Mouse (Mus musculus) kidney, postnatal 0 days (tissue): ENCODE results near the gene C130050O18Rik. TPM values are rescaled to one million over a fixed set of nuclear protein-coding genes. Genes with fewer than 3 reads are reported as not detected.

Source experiments
- ATAC-seq: fragments of 200-750 bp; cut with Nextera tagmentation; replicated peaks from 2 replicates; pipeline ENCODE4 v1.8.0; 2017; ENCODE audit warnings: low read depth, moderate number of reproducible peaks, moderate TSS enrichment, moderate library complexity; ENCODE audit not compliant: low FRiP score
- DNase-seq: peaks from one replicate; pipeline ENCODE4 v3.0.0-alpha.2; 2016; ENCODE audit warnings: low spot score
- H3K27ac ChIP-seq: fragments of 300-500 bp; sonication (generic); 2 replicates; pipeline ENCODE4 v1.5.1; 2014; ENCODE audit warnings: mild to moderate bottlenecking
- H3K27me3 ChIP-seq: fragments of 300-500 bp; sonication (generic); 2 replicates; pipeline ENCODE4 v1.6.1; 2014; ENCODE audit warnings: low read length, mixed read lengths; ENCODE audit not compliant: insufficient read depth
- H3K36me3 ChIP-seq: fragments of 300-500 bp; sonication (generic); 2 replicates; pipeline ENCODE4 v1.6.1; 2014; ENCODE audit warnings: low read length, mixed read lengths; ENCODE audit not compliant: insufficient read depth
- H3K4me1 ChIP-seq: fragments of 300-500 bp; sonication (generic); replicated peaks from 2 replicates; pipeline ENCODE4 v1.6.1; 2014; ENCODE audit warnings: antibody characterized with exemption, low read length, mixed read lengths; ENCODE audit not compliant: insufficient read depth
- H3K4me2 ChIP-seq: fragments of 300-500 bp; sonication (generic); 2 replicates; pipeline ENCODE4 v1.6.1; 2014; ENCODE audit warnings: mild to moderate bottlenecking, low read length, moderate library complexity, mixed read lengths
- H3K4me3 ChIP-seq: fragments of 300-500 bp; sonication (generic); replicated peaks from 2 replicates; pipeline ENCODE4 v1.5.1; 2014; ENCODE audit warnings: low read depth, low read length
- H3K9ac ChIP-seq: fragments of 300-500 bp; sonication (generic); 2 replicates; pipeline ENCODE4 v1.6.1; 2014; ENCODE audit warnings: low read depth, low read length
- H3K9me3 ChIP-seq: fragments of 300-500 bp; sonication (generic); replicated peaks from 2 replicates; pipeline ENCODE4 v1.6.1; 2016; ENCODE audit warnings: low read length, inconsistent platforms, mixed read lengths
- CTCF ChIP-seq: IDR thresholded peaks from 2 replicates; pipeline ENCODE4 v1.5.1; 2016; ENCODE audit warnings: antibody characterized with exemption, low read depth, mild to moderate bottlenecking, moderate library complexity
- WGBS: fragments of 180-500 bp; shearing (Covaris S2); extraction: QIAGEN DNeasy Blood & Tissue Kit; methylation state at CpG from one replicate; pipeline ENCODE4 v1.1.7; 2014; 5-methylcytosine and 5-hydroxymethylcytosine counted together
- polyA plus RNA-seq: library from polyadenylated mRNA; unstranded; fragments of >200 nt; fragmentation: Nextera tagmentation; extraction: Ambion mirVana; gene quantifications from 2 replicates; pipeline ENCODE4 v1.2.1, GENCODE M21; 2015

Gene C130050O18Rik
- polyA plus RNA-seq, 1 experiment from 2014 or later: 1.2 TPM

GRCm38 (mm10) chr5:139402106-139402505, 3.0 kb upstream of the C130050O18Rik start:
- Histone ChIP-seq H3K27ac (no peak overlapping the region), H3K4me3 (no peak overlapping the region), H3K4me2 (no peak overlapping the region), H3K9me3 (no peaks in the 10 kb centered on the region), H3K36me3 (no peaks in the 10 kb centered on the region), H3K27me3 (no peaks in the 10 kb centered on the region), H3K4me1 (peaks cover 8% of the 10 kb centered on the region; the same call in 1 of the 2 replicates), H3K9ac (no peak overlapping the region)
- TF ChIP-seq CTCF: no peak
- WGBS: 89% methylated on average over 2 of the region's 2 CpGs
- ATAC-seq: no peak
- DNase-seq: no peak

- Histone ChIP-seq H3K4me1 (peaks cover 15% of the 10 kb centered on the region; the same call in 1 of the 2 replicates), H3K9me3 (no peaks in the 10 kb centered on the region), H3K27me3 (no peaks in the 10 kb centered on the region), H3K4me2 (no peak overlapping the region), H3K4me3 (no peak overlapping the region), H3K36me3 (no peaks in the 10 kb centered on the region), H3K9ac (no peak overlapping the region), H3K27ac (no peak overlapping the region)
- DNase-seq (no peak), ATAC-seq (no peak)
- no peak for TF ChIP-seq CTCF
- WGBS: 81% methylated on average over 8 of the region's 8 CpGs
Observed at GRCm38 (mm10) chr5:139403692-139404260, 1.3 kb upstream of the C130050O18Rik start.

DNA sequence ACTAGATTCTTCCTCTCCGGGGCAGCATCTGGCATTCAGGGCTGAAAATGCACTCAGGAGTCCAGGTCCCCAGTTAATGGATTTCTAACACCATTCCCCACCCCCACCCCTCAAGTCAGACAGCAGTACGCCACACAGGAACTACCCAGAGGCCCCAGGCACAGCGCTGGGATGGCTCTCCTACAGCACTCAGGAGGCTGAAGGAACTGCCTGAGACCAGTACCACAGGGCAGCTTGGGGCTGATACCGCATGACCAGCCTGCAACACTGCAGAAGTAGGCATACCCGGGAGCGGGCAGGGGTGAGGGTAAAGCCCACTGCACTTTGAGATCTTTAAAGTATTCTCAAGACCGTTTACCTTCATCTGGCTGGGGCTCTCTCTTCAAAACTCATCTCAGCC, 398 bp downstream of the C130050O18Rik start:
- 60% methylated on average over 7 of the region's 7 CpGs for WGBS

GRCm38 (mm10) chr5:139405953-139406352, 873 bp downstream of the C130050O18Rik start:
- no peaks in the 10 kb centered on the region for H3K36me3 ChIP-seq
- no peak overlapping the region for H3K9ac ChIP-seq
- WGBS: 58% methylated on average over 3 of the region's 3 CpGs
- no peak overlapping the region for H3K4me3 ChIP-seq
- H3K4me2 ChIP-seq: no peak overlapping the region
- no peaks in the 10 kb centered on the region for H3K9me3 ChIP-seq
- H3K4me1 ChIP-seq: peaks cover 25% of the 10 kb centered on the region; the same call in 1 of the 2 replicates
- DNase-seq (no peak), ATAC-seq (no peak)
- H3K27ac ChIP-seq: 0 out of 2 replicates have a peak overlapping the region, but pooled peaks have one; percentile 36
- TF ChIP-seq CTCF: no peak
- no peaks in the 10 kb centered on the region for H3K27me3 ChIP-seq

More for the DNA sequence above, 398 bp downstream of the C130050O18Rik start:
- H3K4me2 ChIP-seq: no peak overlapping the region
- H3K9me3 ChIP-seq: no peaks in the 10 kb centered on the region
- H3K9ac ChIP-seq: no peak overlapping the region
- no peaks in the 10 kb centered on the region for H3K27me3 ChIP-seq
- H3K4me3 ChIP-seq: no peak overlapping the region
- H3K27ac ChIP-seq: 0 out of 2 replicates have a peak overlapping the region, but pooled peaks have one; percentile 36
- DNase-seq (no peak), ATAC-seq (0 out of 2 replicates have a peak, but pooled peaks have one; percentile 52)
- H3K36me3 ChIP-seq: no peaks in the 10 kb centered on the region
- H3K4me1 ChIP-seq: peaks cover 25% of the 10 kb centered on the region; the same call in 1 of the 2 replicates
- TF ChIP-seq CTCF: no peak

GRCm38 (mm10) chr5:139407121-139407885, 2.2 kb downstream of the C130050O18Rik start:
- Histone ChIP-seq H3K27ac (no peak overlapping the region), H3K27me3 (no peaks in the 10 kb centered on the region), H3K9ac (no peak overlapping the region), H3K4me2 (no peak overlapping the region), H3K4me1 (peaks cover 25% of the 10 kb centered on the region; the same call in 1 of the 2 replicates), H3K36me3 (no peaks in the 10 kb centered on the region), H3K9me3 (no peaks in the 10 kb centered on the region), H3K4me3 (no peak overlapping the region)
- ATAC-seq (no peak), DNase-seq (no peak)
- no peak for TF ChIP-seq CTCF
- WGBS: 77% methylated on average over 14 of the region's 14 CpGs

GRCm38 (mm10) chr5:139408511-139408910, 3.4 kb downstream of the C130050O18Rik start:
- no peak for TF ChIP-seq CTCF
- Histone ChIP-seq H3K4me1 (peaks cover 25% of the 10 kb centered on the region; the same call in 1 of the 2 replicates), H3K9ac (no peak overlapping the region), H3K36me3 (no peaks in the 10 kb centered on the region), H3K4me3 (no peak overlapping the region), H3K27ac (peak overlapping the region; percentile 6; the same call in 1 of the 2 replicates), H3K4me2 (no peak overlapping the region), H3K27me3 (no peaks in the 10 kb centered on the region), H3K9me3 (no peaks in the 10 kb centered on the region)
- WGBS: 48% methylated on average over 7 of the region's 7 CpGs
- ATAC-seq (no peak), DNase-seq (peak; percentile 40)
